Mouse (Mus musculus): ENCODE results near the gene 4930407I10Rik. TPM values are rescaled to one million over a fixed set of nuclear protein-coding genes. Genes with fewer than 3 reads are reported as not detected.
A peak's percentile ranks its signal among the peaks of the same experiment; 100 is the strongest.

4930407I10Rik gene
- polyA plus RNA-seq, 1 experiment, result not detected

DNA sequence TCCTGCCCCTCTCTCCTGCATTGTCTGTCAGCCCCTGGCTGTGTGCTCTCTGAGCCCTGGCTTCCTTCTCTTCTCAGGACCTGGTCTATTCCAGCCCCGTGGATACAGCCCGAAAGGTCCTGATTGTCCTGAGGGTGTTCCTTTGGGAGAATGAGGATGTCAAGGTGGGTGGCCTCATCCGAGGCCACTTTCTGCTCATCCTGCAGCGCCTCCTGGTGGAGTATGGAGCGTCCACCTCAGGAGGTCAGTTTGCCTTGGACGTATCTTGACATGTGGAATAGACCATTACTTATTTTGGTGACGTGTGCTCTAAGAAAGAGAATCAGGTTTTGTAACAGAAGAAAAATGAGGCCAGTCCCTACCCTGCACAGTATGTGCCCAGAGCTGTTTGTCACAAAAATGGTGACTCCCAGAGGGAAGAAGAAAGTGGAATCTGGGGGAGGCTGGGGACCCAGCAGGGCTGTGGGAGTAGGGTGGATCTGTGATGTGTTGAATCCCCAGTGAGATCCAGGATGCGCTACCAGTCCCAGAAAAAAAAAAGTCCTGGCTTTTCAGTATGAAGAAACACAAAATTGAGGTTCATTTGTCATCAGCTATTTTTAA lies 48.1 kb downstream of the 4930407I10Rik start:
- TF ChIP-seq MYOG (IDR thresholded peaks at IDR 0.05; ENCODE audit: control insufficient read depth, extremely low read depth, insufficient read length) (no peak), CTCF (IDR thresholded peaks at IDR 0.05; ENCODE audit: control insufficient read depth, insufficient read depth, insufficient read length) (peak; percentile 74), FOSL1 (IDR thresholded peaks at IDR 0.05; ENCODE audit: insufficient read depth, low read length, poor library complexity, severe bottlenecking) (no peak), CEBPB (IDR thresholded peaks at IDR 0.05; ENCODE audit: low read depth) (no peak), MYOD1 (IDR thresholded peaks at IDR 0.05; ENCODE audit: control insufficient read depth, insufficient read length, low read depth) (no peak), MAX (IDR thresholded peaks at IDR 0.05) (no peak)
- no peaks in the 10 kb centered on the region for H3K36me3 ChIP-seq (ENCODE audit: control insufficient read depth, insufficient read depth)
- H3K79me3 ChIP-seq (ENCODE audit: low read depth), result no peaks in the 10 kb centered on the region
- peaks cover 81% of the 10 kb centered on the region for H3K27me3 ChIP-seq (ENCODE audit: control insufficient read depth, insufficient read depth, insufficient read length)
- H3K79me2 ChIP-seq (ENCODE audit: control insufficient read depth, insufficient read depth), result no peaks in the 10 kb centered on the region
- no peak overlapping the region for H3ac ChIP-seq (ENCODE audit: control insufficient read depth, insufficient read length, low read depth)
- H3K4me3 ChIP-seq (ENCODE audit: insufficient read depth, poor library complexity, severe bottlenecking), result no peak overlapping the region

Other genes starting within 250 kb of the 4930407I10Rik start
- 37.5 TPM for gene Tob2, start 200.4 kb upstream of the 4930407I10Rik start, polyA plus RNA-seq (2012; fragmentation: generic; extraction: Trizol)
- gene Phf5a, start 187.2 kb upstream of the 4930407I10Rik start, polyA plus RNA-seq (2012; fragmentation: generic; extraction: Trizol), result 156 TPM
- 368 TPM for gene Aco2, start 186.8 kb upstream of the 4930407I10Rik start, polyA plus RNA-seq (2012; fragmentation: generic; extraction: Trizol)
- 164 TPM for gene Polr3h, start 132.9 kb upstream of the 4930407I10Rik start, polyA plus RNA-seq (2012; fragmentation: generic; extraction: Trizol)
- gene Csdc2, start 122.4 kb upstream of the 4930407I10Rik start, polyA plus RNA-seq (2012; fragmentation: generic; extraction: Trizol), result 1.7 TPM
- gene Pmm1, start 98.2 kb upstream of the 4930407I10Rik start, polyA plus RNA-seq (2012; fragmentation: generic; extraction: Trizol), result 66.6 TPM
- not detected for gene 1700029P11Rik, start 78.6 kb upstream of the 4930407I10Rik start, polyA plus RNA-seq (2012; fragmentation: generic; extraction: Trizol)
- 53.7 TPM for gene Xrcc6, start 71.3 kb upstream of the 4930407I10Rik start, polyA plus RNA-seq (2012; fragmentation: generic; extraction: Trizol)
- 56.6 TPM for gene Desi1, start 25.3 kb upstream of the 4930407I10Rik start, polyA plus RNA-seq (2012; fragmentation: generic; extraction: Trizol)
- 238 TPM for gene Snu13, start 11.6 kb upstream of the 4930407I10Rik start, polyA plus RNA-seq (2012; fragmentation: generic; extraction: Trizol)
- gene Mei1, start 10.8 kb downstream of the 4930407I10Rik start, polyA plus RNA-seq (2012; fragmentation: generic; extraction: Trizol), result not detected
- 20.2 TPM for gene Ccdc134, start 68.8 kb downstream of the 4930407I10Rik start, polyA plus RNA-seq (2012; fragmentation: generic; extraction: Trizol)
- gene Srebf2, start 88.0 kb downstream of the 4930407I10Rik start, polyA plus RNA-seq (2012; fragmentation: generic; extraction: Trizol), result 180 TPM
- 0.06 TPM for gene Shisa8, start 153.7 kb downstream of the 4930407I10Rik start, polyA plus RNA-seq (2012; fragmentation: generic; extraction: Trizol)
- gene Tnfrsf13c, start 165.2 kb downstream of the 4930407I10Rik start, polyA plus RNA-seq (2012; fragmentation: generic; extraction: Trizol), result 0.16 TPM
- gene Cenpm, start 185.6 kb downstream of the 4930407I10Rik start, polyA plus RNA-seq (2012; fragmentation: generic; extraction: Trizol), result 46.3 TPM
- not detected for gene 1500009C09Rik, start 193.2 kb downstream of the 4930407I10Rik start, polyA plus RNA-seq (2012; fragmentation: generic; extraction: Trizol)
- gene Sept3, start 215.7 kb downstream of the 4930407I10Rik start, polyA plus RNA-seq (2012; fragmentation: generic; extraction: Trizol), result 0.06 TPM
- gene Wbp2nl, start 239.8 kb downstream of the 4930407I10Rik start, polyA plus RNA-seq (2012; fragmentation: generic; extraction: Trizol), result not detected